ENCODE assay signal across 35 mouse cellular contexts in the genomic region with DNA sequence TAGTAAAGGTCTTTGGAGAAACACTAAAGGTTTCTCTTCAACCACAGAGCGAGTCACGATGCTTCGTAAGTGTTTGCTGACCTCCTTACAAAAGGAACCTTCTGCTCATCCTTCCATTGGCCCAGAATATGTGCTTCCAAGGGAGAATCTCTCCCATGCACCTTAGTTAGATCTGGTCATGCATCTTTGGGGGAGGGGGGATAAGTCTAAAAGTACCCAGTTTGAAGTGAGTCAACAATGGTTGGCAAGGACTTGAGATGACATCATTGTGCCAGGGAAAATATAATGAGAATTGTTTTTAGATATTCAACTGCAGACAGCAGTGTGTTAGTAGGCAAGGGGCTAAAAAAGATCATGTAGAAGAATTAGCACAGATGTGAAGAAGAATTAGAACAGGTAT.
"Had no signal": no experiment of that assay in that cellular context is flagged by ENCODE, and none has a peak within 500 bp of the region (broad histone marks: within the 10 kb centered on the region; RNA-seq: fewer than 3 reads in every experiment).

No protein-coding gene starts in this region.

- DNase-seq: heart, postnatal 10 days; heart, postnatal 14 days; heart, postnatal 36 days; heart, postnatal 4 days; kidney, adult 11 months; kidney, adult 18-20 months; kidney, adult 2 months; kidney, adult 8-10 months; kidney, adult 9 months; kidney, postnatal 10 days; kidney, postnatal 14 days; kidney, postnatal 25 days; kidney, postnatal 36 days; kidney, postnatal 4 days; layer of hippocampus, adult 9-11 months; layer of hippocampus, postnatal 36 days had no signal

- H3K4me2 ChIP-seq: heart, embryonic 11.5 days; heart, embryonic 12.5 days; heart, embryonic 13.5 days; heart, embryonic 15.5 days; hindbrain, embryonic 12.5 days; hindbrain, embryonic 13.5 days; hindbrain, embryonic 14.5 days; hindbrain, embryonic 15.5 days; intestine, embryonic 15.5 days; kidney, embryonic 15.5 days had no signal

- H3K9ac ChIP-seq: heart, embryonic 12.5 days; heart, embryonic 13.5 days; heart, embryonic 15.5 days; hindbrain, embryonic 12.5 days; hindbrain, embryonic 13.5 days; hindbrain, embryonic 14.5 days; hindbrain, embryonic 15.5 days; intestine, embryonic 15.5 days; kidney, embryonic 15.5 days had no signal

- H3K4me1 ChIP-seq: heart, embryonic 12.5 days; heart, embryonic 13.5 days; heart, embryonic 15.5 days; hindbrain, embryonic 10.5 days; hindbrain, embryonic 12.5 days; hindbrain, embryonic 13.5 days; hindbrain, embryonic 15.5 days; intestine, embryonic 15.5 days; kidney, embryonic 15.5 days had no signal

- H3K27me3 ChIP-seq: heart, embryonic 12.5 days; heart, embryonic 13.5 days; heart, embryonic 15.5 days; hindbrain, embryonic 12.5 days; hindbrain, embryonic 13.5 days; hindbrain, embryonic 15.5 days; intestine, embryonic 15.5 days; kidney, embryonic 15.5 days had no signal

- H3K36me3 ChIP-seq: heart, embryonic 12.5 days; heart, embryonic 13.5 days; heart, embryonic 15.5 days; hindbrain, embryonic 10.5 days; hindbrain, embryonic 12.5 days; hindbrain, embryonic 13.5 days; hindbrain, embryonic 15.5 days; intestine, embryonic 15.5 days; kidney, embryonic 15.5 days had no signal

- ATAC-seq: hindbrain, embryonic 16.5 days; hindbrain, postnatal 0 days; inflammation-experienced regulatory T-cells, adult 6 months; intestine, embryonic 15.5 days; intestine, embryonic 16.5 days; intestine, postnatal 0 days had no signal

- H3K9me3 ChIP-seq: heart, embryonic 12.5 days; heart, embryonic 13.5 days; heart, embryonic 15.5 days; hindbrain, embryonic 10.5 days; hindbrain, embryonic 12.5 days; hindbrain, embryonic 13.5 days; hindbrain, embryonic 15.5 days; intestine, embryonic 15.5 days; kidney, embryonic 15.5 days had no signal

- H3K27ac ChIP-seq: heart, embryonic 13.5 days; heart, embryonic 15.5 days; hindbrain, embryonic 10.5 days; hindbrain, embryonic 12.5 days; hindbrain, embryonic 13.5 days; hindbrain, embryonic 14.5 days; hindbrain, embryonic 15.5 days; hindbrain, postnatal 0 days; intestine, embryonic 15.5 days; kidney, embryonic 15.5 days; kidney, postnatal 0 days; layer of hippocampus, adult 2 months; left cerebral cortex, adult 2 months had no signal

- H3K4me3 ChIP-seq: heart, embryonic 12.5 days; heart, embryonic 13.5 days; heart, embryonic 15.5 days; hindbrain, embryonic 10.5 days; hindbrain, embryonic 12.5 days; hindbrain, embryonic 13.5 days; hindbrain, embryonic 15.5 days; intestine, embryonic 15.5 days; kidney, embryonic 15.5 days; layer of hippocampus, adult 2 months; left cerebral cortex, adult 2 months had no signal
